Mouse (Mus musculus): ENCODE results near the gene Gpr137b.
"Not testable (repeated sequence)": the region's sequence is repeated elsewhere in the genome, so short reads cannot be mapped to it uniquely, and the experiment has no call there.

DNA sequence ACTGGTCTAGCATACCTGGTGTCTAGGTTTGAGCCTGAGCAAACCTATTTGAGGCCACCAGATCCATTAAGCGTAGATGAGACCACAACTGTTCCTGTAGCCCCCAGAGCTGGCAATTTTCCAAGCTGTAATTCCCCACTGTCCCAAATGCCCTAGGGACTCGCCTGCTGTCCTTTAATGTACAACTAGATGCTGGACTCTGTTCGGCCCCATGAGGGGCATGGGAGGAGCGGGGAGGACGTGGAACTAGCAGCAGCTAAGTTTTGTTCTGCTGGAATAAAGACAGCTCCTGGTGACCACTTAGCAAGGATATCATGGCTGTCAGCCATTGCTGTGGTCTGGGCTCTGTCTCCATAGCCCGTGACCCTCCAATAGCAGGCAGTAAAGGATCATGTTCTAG is 11.7 kb upstream of the Gpr137b start:
- not testable (repeated sequence) for TF ChIP-seq NANOG (IDR thresholded peaks at IDR 0.05; ENCODE audit: borderline replicate concordance, low read length); CTCF (conservative IDR thresholded peaks at IDR 0.05; ENCODE audit: low read length)
